Mouse (Mus musculus) cerebellum, adult 2 months (tissue): ENCODE measurements around the gene Scn1b.

ENCODE experiments used
- CTCF ChIP-seq: fragments of 200-500 bp; IDR thresholded peaks from 2 replicates; pipeline ENCODE4 v1.5.1; 2011; ENCODE audit warnings: low read depth, mild to moderate bottlenecking, control low read depth, low read length, moderate library complexity, borderline replicate concordance; ENCODE audit not compliant: insufficient read depth
- POLR2A ChIP-seq: fragments of 200-500 bp; IDR thresholded peaks from 2 replicates; pipeline ENCODE4 v1.6.1; 2011; ENCODE audit warnings: low read length, control low read depth, borderline replicate concordance; ENCODE audit not compliant: insufficient read depth

DNA sequence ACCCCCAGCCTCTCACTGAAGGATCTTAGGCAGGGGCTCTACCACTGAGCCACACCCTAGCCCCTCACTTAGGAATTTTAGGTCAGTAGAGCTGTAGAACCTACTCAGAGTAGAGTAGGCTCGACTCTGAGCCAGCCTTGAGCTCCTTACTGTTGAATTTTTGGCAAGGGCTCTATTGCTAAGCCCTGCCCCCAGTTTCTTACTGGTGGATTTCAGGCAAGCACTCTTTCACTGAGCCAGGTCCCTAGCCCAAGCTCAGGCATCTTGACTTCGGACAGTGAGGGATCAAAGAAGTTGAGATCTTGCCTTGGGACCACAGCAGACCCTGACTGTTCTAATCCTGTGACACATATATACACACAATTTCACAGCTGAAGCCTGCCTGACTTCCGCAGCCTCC is 3.1 kb downstream of the Scn1b start:
- no peak for TF ChIP-seq CTCF
- TF ChIP-seq POLR2A: peak; percentile 48; the same call in 1 of the 2 replicates
